Mouse (Mus musculus) liver, embryonic 12.5 days (tissue): Measurements from ENCODE around the gene Hmg20a. TPM values are rescaled to one million over a fixed set of nuclear protein-coding genes. Genes with fewer than 3 reads are reported as not detected.
A peak's percentile ranks its signal among the peaks of the same experiment; 100 is the strongest.

Experiments used
- ATAC-seq: fragments of 200-750 bp; cut with Nextera tagmentation; 2 replicates; pipeline ENCODE4 v1.8.0; 2017; ENCODE audit warnings: moderate number of reproducible peaks, mild to moderate bottlenecking, moderate library complexity
- H3K27ac ChIP-seq: fragments of 300-500 bp; sonication (generic); 2 replicates; pipeline ENCODE4 v1.5.1; 2016; ENCODE audit warnings: mild to moderate bottlenecking
- H3K27me3 ChIP-seq: fragments of 300-500 bp; sonication (generic); replicated peaks from 2 replicates; pipeline ENCODE4 v1.6.1; 2016; ENCODE audit warnings: mild to moderate bottlenecking, moderate library complexity
- H3K36me3 ChIP-seq: fragments of 300-500 bp; sonication (generic); 2 replicates; pipeline ENCODE4 v1.6.1; 2016; ENCODE audit warnings: mild to moderate bottlenecking, moderate library complexity
- H3K4me1 ChIP-seq: fragments of 300-500 bp; sonication (generic); 2 replicates; pipeline ENCODE4 v1.6.1; 2016
- H3K4me2 ChIP-seq: fragments of 300-500 bp; sonication (generic); 2 replicates; pipeline ENCODE4 v1.6.1; 2016; ENCODE audit warnings: mild to moderate bottlenecking, moderate library complexity
- H3K4me3 ChIP-seq: fragments of 300-500 bp; sonication (generic); 2 replicates; pipeline ENCODE4 v1.5.1; 2016; ENCODE audit warnings: mild to moderate bottlenecking, moderate library complexity
- H3K9ac ChIP-seq: fragments of 300-500 bp; sonication (generic); 2 replicates; pipeline ENCODE4 v1.6.1; 2016; ENCODE audit warnings: mild to moderate bottlenecking, moderate library complexity
- H3K9me3 ChIP-seq: fragments of 300-500 bp; sonication (generic); replicated peaks from 2 replicates; pipeline ENCODE4 v1.6.1; 2016; ENCODE audit warnings: mild to moderate bottlenecking, moderate library complexity
- WGBS: fragments of 180-500 bp; shearing (Covaris S2); methylation state at CpG from one replicate; pipeline ENCODE4 v1.1.7; 2016; ENCODE audit not compliant: insufficient replicate concordance; 5-methylcytosine and 5-hydroxymethylcytosine counted together
- polyA plus RNA-seq: library from polyadenylated mRNA; unstranded; fragments of >200 nt; fragmentation: Nextera tagmentation; extraction: Ambion mirVana; gene quantifications from 2 replicates; pipeline ENCODE4 v1.2.1, GENCODE M21; 2016

Hmg20a gene
- 21.3 and 22.2 TPM in 2 replicates for polyA plus RNA-seq

DNA sequence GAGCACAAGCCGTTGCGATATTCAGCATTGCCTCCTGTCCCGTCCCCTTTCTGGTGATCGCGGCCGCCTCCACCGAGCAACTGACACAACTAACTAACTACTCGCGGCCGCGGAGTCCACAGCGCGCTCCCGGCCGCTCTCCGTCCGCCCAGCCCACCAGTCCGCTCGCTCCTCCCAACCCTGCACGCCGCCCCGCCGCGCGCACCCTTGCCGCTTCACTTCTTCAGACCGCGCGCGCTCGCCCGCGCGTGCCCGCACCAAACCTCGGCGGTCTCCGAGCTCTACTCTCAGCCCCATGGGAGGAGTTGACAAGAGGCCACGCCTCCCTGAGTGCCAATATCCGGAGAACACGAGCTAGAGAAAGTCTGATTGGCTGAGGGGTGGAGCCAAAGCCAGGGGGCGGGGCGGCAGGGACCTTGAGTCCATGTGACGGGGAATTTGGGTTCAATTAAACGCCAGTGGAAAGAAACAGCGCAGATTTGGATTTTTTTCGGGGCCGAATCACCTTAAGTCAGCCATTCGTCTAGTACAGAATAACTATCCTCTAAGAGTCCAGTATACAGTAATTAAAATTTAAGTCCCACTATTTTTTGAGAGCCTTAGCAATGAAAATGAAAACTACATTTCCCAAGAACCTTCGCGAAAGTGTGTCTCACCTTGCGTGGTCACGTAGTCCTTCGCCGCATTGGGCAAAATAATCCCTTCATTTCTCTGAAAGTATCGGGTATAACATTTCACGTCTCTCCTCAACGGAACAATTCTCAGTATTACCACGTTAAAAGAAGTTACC, at the start of gene Hmg20a, which contains the start of gene Peak1:
Gene Hmg20a, plus strand, starts transcription at position 662 of the 790 bp plus-strand sequence.
Gene Peak1, minus strand, starts transcription at position 120 of the 790 bp plus-strand sequence.
- Histone ChIP-seq H3K27me3 (no peaks in the 10 kb centered on the region), H3K4me2 (peak within 1 kb of the TSS; percentile 97), H3K9me3 (no peaks in the 10 kb centered on the region), H3K27ac (peak within 1 kb of the TSS; percentile 89), H3K4me1 (peaks cover 60% of the 10 kb centered on the region), H3K9ac (peak within 1 kb of the TSS; percentile 89), H3K4me3 (peak within 1 kb of the TSS; percentile 83), H3K36me3 (peaks cover 2% of the 10 kb centered on the region; the same call in 1 of the 2 replicates)
- ATAC-seq, result peak; percentile 97
- under 1% methylated on average over 59 of the region's 59 CpGs for WGBS

DNA sequence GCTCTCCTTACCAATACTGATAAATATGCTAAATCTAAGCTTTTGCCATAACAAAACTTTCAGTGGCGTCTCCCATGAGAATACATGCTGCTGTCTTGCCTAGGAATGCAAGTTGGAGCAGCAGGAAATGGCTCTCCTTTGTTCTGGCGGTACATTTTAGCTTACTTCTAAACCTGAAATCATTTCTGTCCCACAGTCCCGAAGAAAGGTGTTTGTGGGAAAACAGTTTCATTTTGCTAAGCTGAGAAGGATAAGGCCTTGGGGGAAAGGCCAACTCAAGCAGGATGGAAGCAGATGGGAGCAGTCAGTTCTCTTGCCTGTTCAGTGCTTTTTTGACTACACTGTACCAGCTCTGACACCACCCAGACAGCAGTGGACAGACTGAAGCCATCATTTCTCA, 49.6 kb upstream of the Hmg20a start:
- no peaks in the 10 kb centered on the region for H3K9me3 ChIP-seq
- WGBS, result 69% methylated on average over 3 of the region's 3 CpGs
- H3K4me1 ChIP-seq, result peaks cover 9% of the 10 kb centered on the region; the same call in 1 of the 2 replicates
- no peaks in the 10 kb centered on the region for H3K36me3 ChIP-seq
- no peak overlapping the region for H3K27ac ChIP-seq
- ATAC-seq, result no peak
- no peaks in the 10 kb centered on the region for H3K27me3 ChIP-seq
- no peak overlapping the region for H3K4me2 ChIP-seq
- H3K4me3 ChIP-seq, result no peak overlapping the region
- no peak overlapping the region for H3K9ac ChIP-seq

DNA sequence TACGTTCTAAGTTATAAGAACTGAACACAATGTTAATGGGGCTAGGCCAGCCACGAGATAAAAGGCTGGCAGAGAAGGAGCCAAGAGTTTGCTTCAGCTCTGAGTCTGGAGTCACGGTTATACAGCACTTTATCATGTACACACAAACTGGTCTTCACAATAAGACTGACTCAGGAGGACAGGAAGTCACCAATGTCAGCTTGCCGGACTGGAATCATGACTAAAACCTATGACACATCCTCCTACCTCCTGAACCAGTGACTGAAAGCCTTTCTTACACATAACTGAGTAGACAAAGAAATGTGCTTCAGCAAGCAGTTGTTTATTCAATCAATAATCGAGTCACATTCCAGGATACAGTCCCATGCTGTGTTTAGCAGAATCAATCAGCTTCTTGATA, 47.7 kb upstream of the Hmg20a start:
- H3K27ac ChIP-seq, result no peak overlapping the region
- WGBS, result 25% methylated on average over 5 of the region's 5 CpGs
- H3K4me2 ChIP-seq, result no peak overlapping the region
- no peak overlapping the region for H3K4me3 ChIP-seq
- H3K9me3 ChIP-seq, result no peaks in the 10 kb centered on the region
- H3K4me1 ChIP-seq, result peaks cover 9% of the 10 kb centered on the region; the same call in 1 of the 2 replicates
- no peak overlapping the region for H3K9ac ChIP-seq
- no peaks in the 10 kb centered on the region for H3K27me3 ChIP-seq
- no peaks in the 10 kb centered on the region for H3K36me3 ChIP-seq
- ATAC-seq, result no peak

GRCm38 (mm10) chr9:56374401-56374800, 44.0 kb upstream of the Hmg20a start:
- no peak overlapping the region for H3K4me3 ChIP-seq
- no peak for ATAC-seq
- no peak overlapping the region for H3K4me2 ChIP-seq
- no peaks in the 10 kb centered on the region for H3K9me3 ChIP-seq
- H3K36me3 ChIP-seq, result no peaks in the 10 kb centered on the region
- peaks cover 9% of the 10 kb centered on the region; the same call in 1 of the 2 replicates for H3K4me1 ChIP-seq
- WGBS, result 59% methylated on average over 4 of the region's 4 CpGs
- H3K9ac ChIP-seq, result no peak overlapping the region
- H3K27ac ChIP-seq, result no peak overlapping the region
- H3K27me3 ChIP-seq, result no peaks in the 10 kb centered on the region

DNA sequence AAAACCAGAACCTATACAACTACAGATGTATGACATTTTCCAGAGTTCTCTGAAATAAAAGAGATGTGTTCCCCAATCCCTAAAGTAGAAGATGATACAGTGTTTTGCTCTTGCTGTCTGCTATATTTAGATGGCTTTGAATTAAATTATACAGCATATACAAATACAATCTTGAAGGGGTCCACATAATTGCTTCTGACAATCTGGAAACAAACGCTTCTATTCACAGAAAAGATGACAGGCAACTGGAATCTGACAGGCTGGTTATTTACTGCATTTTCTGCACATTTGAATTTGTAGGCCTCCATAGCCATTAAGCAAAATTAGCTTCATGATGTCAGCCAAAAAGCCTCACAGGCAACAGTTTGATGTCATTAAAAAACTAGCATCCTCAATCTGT, 35.6 kb upstream of the Hmg20a start:
- H3K36me3 ChIP-seq, result no peaks in the 10 kb centered on the region
- no peak overlapping the region for H3K4me3 ChIP-seq
- no peaks in the 10 kb centered on the region for H3K4me1 ChIP-seq
- H3K9me3 ChIP-seq, result no peaks in the 10 kb centered on the region
- WGBS, result 69% methylated on average over 1 of the region's 1 CpGs
- no peak overlapping the region for H3K4me2 ChIP-seq
- no peaks in the 10 kb centered on the region for H3K27me3 ChIP-seq
- no peak overlapping the region for H3K27ac ChIP-seq
- no peak for ATAC-seq
- H3K9ac ChIP-seq, result no peak overlapping the region

- no peak overlapping the region for H3K4me3 ChIP-seq
- no peak overlapping the region for H3K4me2 ChIP-seq
- H3K27me3 ChIP-seq, result no peaks in the 10 kb centered on the region
- no peaks in the 10 kb centered on the region for H3K9me3 ChIP-seq
- H3K4me1 ChIP-seq, result no peaks in the 10 kb centered on the region
- no peak overlapping the region for H3K27ac ChIP-seq
- H3K9ac ChIP-seq, result no peak overlapping the region
- no peak for ATAC-seq
- WGBS, result 58% methylated on average over 3 of the region's 3 CpGs
- no peaks in the 10 kb centered on the region for H3K36me3 ChIP-seq
Measured at GRCm38 (mm10) chr9:56392857-56393256, 25.6 kb upstream of the Hmg20a start.

GRCm38 (mm10) chr9:56396306-56396705, 22.1 kb upstream of the Hmg20a start:
- no peaks in the 10 kb centered on the region for H3K9me3 ChIP-seq
- H3K4me3 ChIP-seq, result no peak overlapping the region
- 24% methylated on average over 1 of the region's 1 CpGs for WGBS
- no peak for ATAC-seq
- H3K27me3 ChIP-seq, result no peaks in the 10 kb centered on the region
- no peaks in the 10 kb centered on the region for H3K4me1 ChIP-seq
- no peak overlapping the region for H3K9ac ChIP-seq
- H3K36me3 ChIP-seq, result no peaks in the 10 kb centered on the region
- no peak overlapping the region for H3K27ac ChIP-seq
- H3K4me2 ChIP-seq, result no peak overlapping the region

GRCm38 (mm10) chr9:56404619-56405018, 13.8 kb upstream of the Hmg20a start:
- Histone ChIP-seq H3K27me3 (no peaks in the 10 kb centered on the region), H3K4me1 (peaks cover 14% of the 10 kb centered on the region; the same call in 1 of the 2 replicates), H3K9me3 (no peaks in the 10 kb centered on the region), H3K4me3 (no peak overlapping the region), H3K27ac (no peak overlapping the region), H3K36me3 (peaks cover 2% of the 10 kb centered on the region; the same call in 1 of the 2 replicates), H3K4me2 (no peak overlapping the region), H3K9ac (no peak overlapping the region)
- ATAC-seq, result no peak
- 34% methylated on average over 4 of the region's 4 CpGs for WGBS

DNA sequence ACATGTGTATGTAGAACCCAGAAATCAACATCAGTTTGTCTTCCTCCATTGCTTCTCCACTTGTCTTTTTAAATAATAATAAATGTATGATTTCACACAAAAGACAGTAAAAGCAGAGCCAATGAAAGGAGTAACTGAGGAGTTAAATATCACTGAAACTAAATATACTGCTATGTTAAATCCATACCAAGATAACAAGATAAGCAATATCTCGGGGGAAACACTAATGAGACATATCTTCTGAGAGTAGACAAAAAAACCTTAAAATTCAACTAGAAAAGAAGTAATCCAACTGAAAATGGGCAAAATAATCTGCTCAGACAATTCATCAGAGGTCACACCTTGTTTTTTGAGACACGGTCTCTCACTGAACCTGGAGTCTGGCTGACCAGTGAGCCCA, 8.5 kb upstream of the Hmg20a start:
- ATAC-seq, result no peak
- no peak overlapping the region for H3K27ac ChIP-seq
- H3K27me3 ChIP-seq, result no peaks in the 10 kb centered on the region
- no peaks in the 10 kb centered on the region for H3K9me3 ChIP-seq
- 55% methylated on average over 2 of the region's 2 CpGs for WGBS
- H3K4me1 ChIP-seq, result peaks cover 20% of the 10 kb centered on the region
- peaks cover 2% of the 10 kb centered on the region; the same call in 1 of the 2 replicates for H3K36me3 ChIP-seq
- no peak overlapping the region for H3K4me3 ChIP-seq
- no peak overlapping the region for H3K9ac ChIP-seq
- H3K4me2 ChIP-seq, result no peak overlapping the region

- H3K4me1 ChIP-seq, result peaks cover 36% of the 10 kb centered on the region
- H3K4me3 ChIP-seq, result no peak overlapping the region
- peaks cover 2% of the 10 kb centered on the region; the same call in 1 of the 2 replicates for H3K36me3 ChIP-seq
- H3K9me3 ChIP-seq, result no peaks in the 10 kb centered on the region
- H3K9ac ChIP-seq, result no peak overlapping the region
- H3K27me3 ChIP-seq, result no peaks in the 10 kb centered on the region
- 18% methylated on average over 1 of the region's 1 CpGs for WGBS
- H3K4me2 ChIP-seq, result no peak overlapping the region
- H3K27ac ChIP-seq, result no peak overlapping the region
- ATAC-seq, result no peak
Measured at GRCm38 (mm10) chr9:56412716-56413115, 5.7 kb upstream of the Hmg20a start.

- Histone ChIP-seq H3K36me3 (no peaks in the 10 kb centered on the region), H3K27me3 (no peaks in the 10 kb centered on the region), H3K27ac (no peak overlapping the region), H3K9me3 (no peaks in the 10 kb centered on the region), H3K4me1 (peaks cover 41% of the 10 kb centered on the region), H3K4me3 (no peak overlapping the region), H3K9ac (no peak overlapping the region), H3K4me2 (no peak overlapping the region)
- ATAC-seq, result no peak
Measured at GRCm38 (mm10) chr9:56414322-56414721, 4.1 kb upstream of the Hmg20a start.

DNA sequence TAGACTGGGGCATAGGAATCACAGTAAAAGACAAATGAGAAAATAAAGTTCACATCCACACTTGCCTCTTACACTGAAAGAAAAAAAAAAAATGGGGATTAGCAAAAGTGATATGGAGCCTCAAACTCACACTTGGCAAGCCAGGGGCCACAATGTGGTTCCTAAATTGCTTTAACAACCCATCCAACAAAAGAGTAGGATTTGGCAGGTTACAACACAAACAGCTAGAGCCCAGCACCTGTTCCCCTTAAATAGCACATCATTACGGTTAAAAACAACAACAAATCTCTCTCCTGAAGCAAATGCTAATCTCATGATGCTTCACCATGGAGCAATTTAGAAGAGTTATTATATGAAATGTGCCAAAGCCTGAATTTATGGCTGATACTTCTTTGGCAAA, 3.0 kb upstream of the Hmg20a start:
- no peaks in the 10 kb centered on the region for H3K36me3 ChIP-seq
- H3K27ac ChIP-seq, result no peak overlapping the region
- peaks cover 47% of the 10 kb centered on the region for H3K4me1 ChIP-seq
- H3K9me3 ChIP-seq, result no peaks in the 10 kb centered on the region
- no peak overlapping the region for H3K4me2 ChIP-seq
- no peak overlapping the region for H3K4me3 ChIP-seq
- no peaks in the 10 kb centered on the region for H3K27me3 ChIP-seq
- 76% methylated on average over 1 of the region's 1 CpGs for WGBS
- no peak for ATAC-seq
- no peak overlapping the region for H3K9ac ChIP-seq
